Mouse (Mus musculus) heart, embryonic 14.5 days (tissue): ENCODE data around the gene Map3k6. TPM values are rescaled to one million over a fixed set of nuclear protein-coding genes. Genes with fewer than 3 reads are reported as not detected.

ENCODE experiments used
- ATAC-seq: fragments of 200-750 bp; cut with Nextera tagmentation; 2 replicates; pipeline ENCODE4 v1.8.0; 2017; ENCODE audit warnings: low read depth, moderate TSS enrichment; ENCODE audit not compliant: insufficient number of reproducible peaks, insufficient read depth, low FRiP score
- H3K27ac ChIP-seq, 2 experiments: fragments of 200-500 bp in 1 of 2; fragments of 300-500 bp in 1 of 2; sonication (generic) in 1 of 2; replicated peaks in 1 of 2; 2 replicates each; pipeline ENCODE4 v1.5.1; 2012 to 2014; ENCODE audit warnings: low read depth in 2 of 2, low read length in 2 of 2, control low read depth in 1 of 2, mild to moderate bottlenecking in 1 of 2, mixed read lengths in 1 of 2; ENCODE audit not compliant: control insufficient read depth in 1 of 2, insufficient read depth in 1 of 2
- H3K27me3 ChIP-seq: fragments of 300-500 bp; sonication (generic); 2 replicates; pipeline ENCODE4 v1.6.1; 2014; ENCODE audit warnings: mild to moderate bottlenecking, low read length, control low read depth; ENCODE audit not compliant: control insufficient read depth, insufficient read depth
- H3K36me3 ChIP-seq: fragments of 300-500 bp; sonication (generic); 2 replicates; pipeline ENCODE4 v1.6.1; 2014; ENCODE audit warnings: mild to moderate bottlenecking, control low read depth, low read length, mixed read lengths; ENCODE audit not compliant: control insufficient read depth, insufficient read depth
- H3K4me1 ChIP-seq, 2 experiments: fragments of 200-500 bp in 1 of 2; fragments of 300-500 bp in 1 of 2; sonication (generic) in 1 of 2; 2 replicates each; pipeline ENCODE4 v1.6.1; 2012 to 2014; ENCODE audit warnings: low read length in 2 of 2, control low read depth in 1 of 2, mixed read lengths in 1 of 2; ENCODE audit not compliant: control insufficient read depth in 2 of 2, insufficient read depth in 2 of 2
- H3K4me2 ChIP-seq: fragments of 300-500 bp; sonication (generic); 2 replicates; pipeline ENCODE4 v1.6.1; 2014; ENCODE audit warnings: mild to moderate bottlenecking, low read length
- H3K4me3 ChIP-seq, 2 experiments: fragments of 200-500 bp in 1 of 2; fragments of 300-500 bp in 1 of 2; sonication (generic) in 1 of 2; 2 replicates each; pipeline ENCODE4 v1.5.1; 2012 to 2014; ENCODE audit warnings: low read length in 2 of 2, mild to moderate bottlenecking in 2 of 2, control low read depth in 1 of 2, low read depth in 1 of 2, moderate library complexity in 1 of 2; ENCODE audit not compliant: control insufficient read depth in 1 of 2, insufficient read depth in 1 of 2
- H3K9ac ChIP-seq: fragments of 300-500 bp; sonication (generic); 2 replicates; pipeline ENCODE4 v1.6.1; 2014; ENCODE audit warnings: mild to moderate bottlenecking, low read length
- H3K9me3 ChIP-seq: fragments of 300-500 bp; sonication (generic); 2 replicates; pipeline ENCODE4 v1.6.1; 2016; ENCODE audit warnings: low read length, control low read depth; ENCODE audit not compliant: control insufficient read depth
- WGBS: fragments of 180-500 bp; shearing (Covaris S2); extraction: QIAGEN DNeasy Blood & Tissue Kit; methylation state at CpG from one replicate; pipeline ENCODE4 v1.1.7; 2014; 5-methylcytosine and 5-hydroxymethylcytosine counted together
- polyA plus RNA-seq: library from polyadenylated mRNA; unstranded; fragments of >200 nt; fragmentation: Nextera tagmentation; extraction: Ambion mirVana; gene quantifications from 2 replicates; pipeline ENCODE4 v1.2.1, GENCODE M21; 2014

The Map3k6 gene
- polyA plus RNA-seq, 1 experiment from 2014 or later: 1.6 TPM

DNA sequence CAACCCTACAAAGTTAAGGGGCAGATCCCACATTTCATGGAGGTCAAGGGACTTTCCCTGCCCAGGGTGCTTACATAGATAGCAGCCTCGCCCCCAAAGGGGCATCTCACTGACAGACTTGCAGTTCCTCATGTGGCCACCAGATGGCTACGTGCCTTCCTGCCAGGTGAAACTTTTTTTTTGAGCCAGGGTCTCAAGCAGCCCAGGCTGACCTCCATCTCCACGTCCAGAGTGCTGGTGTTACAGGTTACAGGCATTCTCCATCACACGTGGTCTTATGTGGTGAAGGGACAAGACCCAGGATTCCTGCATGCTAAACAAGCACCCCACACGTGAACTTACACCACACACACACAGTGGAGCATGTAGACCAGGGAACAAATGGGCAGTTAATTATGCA lies 23.0 kb upstream of the Map3k6 start:
- WGBS: 4% methylated on average over 5 of the region's 5 CpGs
- no peaks in the 10 kb centered on the region for H3K9me3 ChIP-seq
- no peaks in the 10 kb centered on the region for H3K36me3 ChIP-seq
- H3K4me3 ChIP-seq: no peak overlapping the region
- H3K27me3 ChIP-seq: peaks cover 33% of the 10 kb centered on the region
- no peak overlapping the region for H3K9ac ChIP-seq
- no peak overlapping the region for H3K27ac ChIP-seq
- peaks cover 12 to 16% of the 10 kb centered on the region in 2 experiments for H3K4me1 ChIP-seq
- H3K4me2 ChIP-seq: no peak overlapping the region
- no peak for ATAC-seq

DNA sequence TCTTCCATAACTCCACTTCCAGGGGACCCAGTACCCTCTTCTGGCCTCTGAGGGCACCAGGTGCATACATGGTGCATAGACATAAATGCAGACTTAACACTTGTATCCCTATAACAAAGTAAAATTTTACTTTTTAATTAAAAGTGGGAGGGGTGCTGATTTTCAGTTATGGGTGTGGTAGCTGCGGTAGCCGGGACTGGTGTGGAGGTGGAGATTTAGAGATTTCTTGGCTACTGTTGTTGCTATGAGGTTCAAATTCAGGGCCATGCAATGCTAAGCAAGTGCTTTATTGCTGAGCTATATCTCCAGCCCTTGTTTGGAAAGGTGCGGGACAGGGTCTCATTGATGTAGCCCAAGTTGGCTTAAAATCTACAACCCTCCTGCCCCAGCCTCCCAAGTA lies 21.9 kb upstream of the Map3k6 start:
- WGBS: 87% methylated on average over 3 of the region's 3 CpGs
- no peak overlapping the region for H3K4me2 ChIP-seq

DNA sequence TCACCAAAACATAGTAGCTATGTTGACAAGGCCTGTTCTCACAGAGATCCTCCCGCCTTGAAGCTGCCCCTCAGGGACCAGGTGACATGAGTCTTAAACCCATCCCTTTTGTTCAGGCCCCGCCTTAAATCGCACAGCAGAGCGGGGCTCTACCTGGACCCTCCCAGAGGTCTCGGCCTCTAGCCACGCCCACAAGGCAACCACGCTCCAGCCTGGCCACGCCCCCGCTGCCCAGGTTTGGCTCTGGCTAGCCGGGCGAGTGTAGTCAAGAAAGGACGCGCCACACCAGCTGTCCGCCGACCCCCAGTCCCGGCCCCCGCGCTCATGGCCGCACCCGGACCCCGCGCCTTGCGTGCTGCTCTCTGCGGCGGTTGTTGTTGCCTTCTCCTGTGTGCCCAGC lies 20.0 kb upstream of the Map3k6 start:
- Histone ChIP-seq H3K4me2 (peak overlapping the region; percentile 70), H3K9me3 (no peaks in the 10 kb centered on the region), H3K36me3 (no peaks in the 10 kb centered on the region), H3K27me3 (peaks cover 28% of the 10 kb centered on the region), H3K4me1 (peaks cover 3 to 5% of the 10 kb centered on the region in 2 experiments; a peak in 3 of 4 replicates), H3K27ac (no peak overlapping the region), H3K4me3 (peak overlapping the region; percentile 26 to 37; a peak in 3 of 4 replicates), H3K9ac (peak overlapping the region; percentile 63)
- ATAC-seq: no peak
- 2% methylated on average over 25 of the region's 25 CpGs for WGBS

More for the DNA sequence above, 21.9 kb upstream of the Map3k6 start:
- ATAC-seq: no peak
- Histone ChIP-seq H3K4me3 (no peak overlapping the region), H3K9ac (no peak overlapping the region), H3K9me3 (no peaks in the 10 kb centered on the region), H3K27me3 (peaks cover 30% of the 10 kb centered on the region), H3K4me1 (peaks cover 3 to 5% of the 10 kb centered on the region in 2 experiments; a peak in 3 of 4 replicates), H3K27ac (no peak overlapping the region), H3K36me3 (no peaks in the 10 kb centered on the region)

DNA sequence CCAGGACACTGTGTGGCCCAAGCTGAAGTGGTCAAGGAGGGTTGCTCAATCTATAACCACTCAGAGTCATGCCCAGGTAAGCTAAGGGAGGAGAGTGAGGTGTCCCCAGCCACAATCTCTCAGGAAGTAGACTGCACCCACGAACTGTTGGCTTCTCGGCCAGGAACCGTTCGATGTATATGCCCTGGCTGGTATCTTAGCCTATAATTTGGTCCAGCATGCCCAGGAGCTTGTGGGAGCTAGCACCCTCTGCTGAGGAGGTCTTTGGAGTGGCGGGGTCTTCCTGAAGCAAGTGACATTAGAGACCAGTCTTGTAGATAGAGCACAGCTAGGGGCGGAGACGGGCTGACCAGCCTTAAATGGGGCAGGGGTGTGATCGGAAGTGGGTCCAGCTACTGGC lies 18.9 kb upstream of the Map3k6 start:
- no peak for ATAC-seq
- no peak overlapping the region for H3K4me3 ChIP-seq
- no peak overlapping the region for H3K4me2 ChIP-seq
- no peaks in the 10 kb centered on the region for H3K36me3 ChIP-seq
- peaks cover 3 to 5% of the 10 kb centered on the region in 2 experiments; a peak in 3 of 4 replicates for H3K4me1 ChIP-seq
- H3K27ac ChIP-seq: no peak overlapping the region
- no peaks in the 10 kb centered on the region for H3K9me3 ChIP-seq
- WGBS: 77% methylated on average over 8 of the region's 8 CpGs
- peaks cover 28% of the 10 kb centered on the region for H3K27me3 ChIP-seq
- H3K9ac ChIP-seq: no peak overlapping the region

DNA sequence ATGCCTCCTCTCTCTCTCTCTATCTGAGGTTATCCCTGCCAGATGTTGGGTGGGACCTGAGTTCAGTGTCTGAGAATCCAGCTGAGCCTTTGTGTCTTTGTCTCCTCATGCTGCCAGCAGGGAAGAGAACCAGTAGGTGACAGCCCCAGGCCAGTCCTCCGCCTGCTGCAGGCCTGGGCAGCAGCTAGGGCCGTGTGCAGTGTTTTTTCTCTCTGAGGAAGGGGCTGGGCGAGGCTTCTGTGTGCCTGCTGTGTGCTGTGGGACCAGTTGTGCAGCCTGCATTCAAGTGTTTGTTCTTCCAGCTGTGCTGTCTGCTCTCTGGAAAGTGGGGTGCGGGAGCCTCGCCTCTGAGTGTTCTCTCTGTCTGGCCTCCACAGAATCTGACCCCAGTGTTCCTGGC lies 16.7 kb upstream of the Map3k6 start:
- Histone ChIP-seq H3K9me3 (no peaks in the 10 kb centered on the region), H3K36me3 (no peaks in the 10 kb centered on the region), H3K9ac (no peak overlapping the region), H3K4me1 (peaks cover 3 to 5% of the 10 kb centered on the region in 2 experiments; a peak in 3 of 4 replicates), H3K4me3 (no peak overlapping the region), H3K27me3 (peaks cover 28% of the 10 kb centered on the region), H3K4me2 (no peak overlapping the region), H3K27ac (no peak overlapping the region)
- 61% methylated on average over 5 of the region's 5 CpGs for WGBS
- ATAC-seq: no peak

DNA sequence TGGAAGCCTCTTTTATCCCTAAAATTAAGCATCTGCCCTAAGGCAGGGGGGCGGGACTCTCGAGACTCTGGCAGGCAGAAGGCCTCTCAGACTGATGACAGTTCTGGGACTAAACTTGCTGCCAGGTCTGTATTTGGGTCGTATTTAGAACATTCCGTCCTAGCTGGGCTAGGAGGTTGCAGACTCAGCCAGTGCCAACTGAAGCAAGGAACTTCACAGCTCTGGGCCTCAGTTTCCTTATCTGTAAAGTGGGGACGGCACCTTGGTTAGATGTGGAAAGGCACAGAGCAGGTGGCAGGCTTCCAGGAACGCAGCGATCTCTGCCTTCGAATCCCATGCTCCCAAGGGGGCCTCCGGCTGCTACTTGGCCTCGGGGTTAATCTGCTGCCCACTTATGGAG lies 14.5 kb upstream of the Map3k6 start:
- no peak overlapping the region for H3K4me2 ChIP-seq
- 51% methylated on average over 10 of the region's 10 CpGs for WGBS
- no peaks in the 10 kb centered on the region for H3K36me3 ChIP-seq
- no peak for ATAC-seq
- no peaks in the 10 kb centered on the region for H3K4me1 ChIP-seq
- no peaks in the 10 kb centered on the region for H3K9me3 ChIP-seq
- H3K27ac ChIP-seq: no peak overlapping the region
- no peak overlapping the region for H3K9ac ChIP-seq
- no peak overlapping the region for H3K4me3 ChIP-seq
- H3K27me3 ChIP-seq: peaks cover 15% of the 10 kb centered on the region

DNA sequence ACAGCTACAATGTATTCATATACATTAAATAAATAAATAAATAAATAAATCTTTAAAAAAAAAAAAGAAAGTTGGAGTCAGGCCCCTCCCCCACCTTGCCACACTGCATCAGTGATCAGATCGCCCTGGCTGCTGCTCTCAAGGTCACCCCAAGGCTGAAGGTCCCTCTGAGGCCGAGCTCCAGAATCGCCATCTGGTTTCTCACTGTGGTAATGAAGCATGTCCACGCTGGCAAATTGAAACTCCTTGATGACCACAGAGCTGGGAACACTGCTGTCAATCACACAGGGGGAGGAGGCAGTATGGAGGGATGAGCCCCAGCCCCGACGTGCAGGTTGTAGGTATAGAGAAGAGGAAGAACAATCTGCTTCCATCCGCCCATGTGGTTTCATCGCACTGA lies 13.0 kb upstream of the Map3k6 start:
- 73% methylated on average over 8 of the region's 8 CpGs for WGBS
- no peak overlapping the region for H3K27ac ChIP-seq

DNA sequence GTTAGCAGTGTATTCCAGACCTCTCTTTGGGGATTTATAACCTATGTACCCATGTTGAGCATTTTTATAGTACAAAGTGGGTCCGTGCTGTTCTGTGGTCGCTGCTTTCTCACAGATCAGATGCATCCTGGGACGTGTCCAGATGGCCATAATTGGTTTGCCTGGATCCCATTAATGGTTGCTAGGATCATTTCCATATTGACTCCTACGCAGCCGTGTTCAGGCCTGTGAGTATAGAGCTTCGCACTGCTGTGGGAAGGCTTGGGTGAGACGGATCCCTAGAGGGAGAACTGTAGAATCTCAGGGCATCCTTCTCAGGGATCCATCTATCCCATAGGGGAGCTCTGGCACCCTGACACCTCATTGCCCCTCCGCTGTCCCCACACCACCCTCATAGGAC lies 11.0 kb upstream of the Map3k6 start:
- H3K4me2 ChIP-seq: no peak overlapping the region
- H3K36me3 ChIP-seq: no peaks in the 10 kb centered on the region
- ATAC-seq: no peak
- H3K4me1 ChIP-seq: peaks cover 2 to 4% of the 10 kb centered on the region in 2 experiments; a peak in 1 of 4 replicates
- H3K4me3 ChIP-seq: no peak overlapping the region
- no peak overlapping the region for H3K27ac ChIP-seq
- H3K9me3 ChIP-seq: no peaks in the 10 kb centered on the region
- no peak overlapping the region for H3K9ac ChIP-seq
- H3K27me3 ChIP-seq: no peaks in the 10 kb centered on the region
- WGBS: 77% methylated on average over 8 of the region's 8 CpGs

More for the DNA sequence above, 13.0 kb upstream of the Map3k6 start:
- Histone ChIP-seq H3K27me3 (peaks cover 3% of the 10 kb centered on the region), H3K4me2 (no peak overlapping the region), H3K9ac (no peak overlapping the region), H3K4me1 (no peaks in the 10 kb centered on the region), H3K9me3 (no peaks in the 10 kb centered on the region), H3K4me3 (no peak overlapping the region), H3K36me3 (no peaks in the 10 kb centered on the region)
- no peak for ATAC-seq
